Mouse (Mus musculus) ES-E14 (cell line): ENCODE data around the gene Ppp1r36. TPM values are rescaled to one million over a fixed set of nuclear protein-coding genes. Genes with fewer than 3 reads are reported as not detected.

Experiments used
- DNase-seq: peaks from one replicate; pipeline ENCODE4 v3.0.0-alpha.2; 2013; ENCODE audit warnings: low read depth, low spot score
- H3K27ac ChIP-seq: 2 replicates; pipeline ENCODE4 v1.5.1; 2012; ENCODE audit warnings: low read depth, mild to moderate bottlenecking, low read length, moderate library complexity, mixed read lengths; ENCODE audit not compliant: poor library complexity, insufficient read depth, severe bottlenecking
- H3K36me3 ChIP-seq: 2 replicates; pipeline ENCODE4 v1.6.1; 2012; ENCODE audit warnings: mild to moderate bottlenecking, low read length, moderate library complexity, mixed read lengths; ENCODE audit not compliant: control insufficient read depth, poor library complexity, insufficient read depth, severe bottlenecking
- H3K4me1 ChIP-seq, 2 experiments: fragments of 150-350 bp in 1 of 2; sonication (generic) in 1 of 2; 2 replicates each; pipeline ENCODE4 v1.6.1; 2012; ENCODE audit warnings: low read length in 2 of 2, mild to moderate bottlenecking in 1 of 2, mixed read lengths in 1 of 2; ENCODE audit not compliant: control insufficient read depth in 2 of 2, insufficient read depth in 2 of 2, poor library complexity in 1 of 2
- H3K4me3 ChIP-seq, 2 experiments: fragments of 150-350 bp in 1 of 2; sonication (generic) in 1 of 2; 2 replicates each; pipeline ENCODE4 v1.5.1; 2012; ENCODE audit warnings: low read length in 2 of 2, low read depth in 1 of 2, mild to moderate bottlenecking in 1 of 2, mixed read lengths in 1 of 2; ENCODE audit not compliant: insufficient read depth in 1 of 2, poor library complexity in 1 of 2, severe bottlenecking in 1 of 2
- H3K9ac ChIP-seq: 2 replicates; pipeline ENCODE4 v1.6.1; 2012; ENCODE audit warnings: low read depth, mild to moderate bottlenecking, low read length, mixed read lengths; ENCODE audit not compliant: poor library complexity, insufficient read depth, severe bottlenecking
- H3K9me3 ChIP-seq: fragments of 150-350 bp; sonication (generic); 2 replicates; pipeline ENCODE4 v1.6.1; 2012; ENCODE audit warnings: low read depth, mild to moderate bottlenecking, low read length; ENCODE audit not compliant: control insufficient read depth, insufficient read depth
- CHD2 ChIP-seq: IDR thresholded peaks from 2 replicates; pipeline ENCODE4 v1.6.1; 2014; ENCODE audit warnings: mild to moderate bottlenecking, low read depth, low read length, inconsistent platforms
- HCFC1 ChIP-seq: IDR thresholded peaks from 2 replicates; pipeline ENCODE4 v1.6.1; 2012; ENCODE audit warnings: low read length, inconsistent platforms, borderline replicate concordance; ENCODE audit not compliant: insufficient read depth
- MAFK ChIP-seq: IDR thresholded peaks from 2 replicates; pipeline ENCODE4 v1.6.1; 2014; ENCODE audit warnings: mild to moderate bottlenecking, low read depth, low read length, inconsistent platforms; ENCODE audit not compliant: insufficient read depth
- ZC3H11A ChIP-seq: IDR thresholded peaks from 2 replicates; pipeline ENCODE4 v1.6.1; 2012; ENCODE audit warnings: low read depth, mild to moderate bottlenecking, inconsistent platforms, low read length, borderline replicate concordance
- ZNF384 ChIP-seq: IDR thresholded peaks from 2 replicates; pipeline ENCODE4 v1.6.1; 2012; ENCODE audit warnings: low read depth, low read length, inconsistent platforms
- in situ Hi-C, 2 experiments: fragments of 600-800 bp; cut with MboI; formaldehyde crosslinking; loops; one replicate each; pipeline ENCODE4 v1.15.1; 2025; ENCODE audit warnings: low sequenced_read_pairs in 2 of 2, inconsistent platforms in 1 of 2; ENCODE audit not compliant: unreplicated experiment in 2 of 2
- total RNA-seq: library from RNA; depleted of rRNA; stranded (reverse); fragments of 300-350 nt; gene quantifications from 2 replicates; pipeline ENCODE4 v1.2.3, GENCODE M21; 2012

The Ppp1r36 gene
- total RNA-seq, 1 experiment, result 0.54 TPM

GRCm38 (mm10) chr12:76473562-76474245, 56.4 kb downstream of the Ppp1r36 start:
- no peak for TF ChIP-seq HCFC1
- TF ChIP-seq ZC3H11A, result no peak
- no peak for TF ChIP-seq MAFK
- no peak for TF ChIP-seq ZNF384
- no peak for TF ChIP-seq CHD2
- no peak overlapping the region for H3K9ac ChIP-seq
- H3K27ac ChIP-seq, result no peak overlapping the region

GRCm38 (mm10) chr12:76474246-76474583, 56.9 kb downstream of the Ppp1r36 start:
- TF ChIP-seq MAFK (no peak), ZNF384 (no peak), HCFC1 (no peak), CHD2 (no peak), ZC3H11A (no peak)
- no peak overlapping the region for H3K4me3 ChIP-seq
- in situ Hi-C loops, result no loop called here
- no peak overlapping the region for H3K27ac ChIP-seq
- H3K9ac ChIP-seq, result no peak overlapping the region
- DNase-seq, result no peak
- no peaks in the 10 kb centered on the region for H3K9me3 ChIP-seq
- peaks cover 3 to 19% of the 10 kb centered on the region in 2 experiments; a peak in 2 of 4 replicates for H3K4me1 ChIP-seq
- H3K36me3 ChIP-seq, result no peaks in the 10 kb centered on the region

More at GRCm38 (mm10) chr12:76473562-76474245, 56.4 kb downstream of the Ppp1r36 start:
- DNase-seq, result no peak
- H3K4me1 ChIP-seq, result peaks cover 3 to 14% of the 10 kb centered on the region in 2 experiments; a peak in 2 of 4 replicates
- no peaks in the 10 kb centered on the region for H3K36me3 ChIP-seq
- H3K4me3 ChIP-seq, result no peak overlapping the region
- in situ Hi-C loops, result no loop called here
- no peaks in the 10 kb centered on the region for H3K9me3 ChIP-seq

GRCm38 (mm10) chr12:76474802-76475201, 57.5 kb downstream of the Ppp1r36 start:
- Histone ChIP-seq H3K9ac (no peak overlapping the region), H3K4me3 (no peak overlapping the region), H3K27ac (no peak overlapping the region), H3K36me3 (no peaks in the 10 kb centered on the region), H3K4me1 (peaks cover 3 to 19% of the 10 kb centered on the region in 2 experiments; a peak in 2 of 4 replicates), H3K9me3 (no peaks in the 10 kb centered on the region)
- in situ Hi-C loops, result no loop called here
- TF ChIP-seq ZNF384 (no peak), HCFC1 (no peak), MAFK (no peak), CHD2 (no peak), ZC3H11A (no peak)
- no peak for DNase-seq

- no peak overlapping the region for H3K27ac ChIP-seq
- H3K9ac ChIP-seq, result no peak overlapping the region
- H3K9me3 ChIP-seq, result no peaks in the 10 kb centered on the region
- DNase-seq, result no peak
- H3K4me1 ChIP-seq, result peaks cover 3 to 16% of the 10 kb centered on the region in 2 experiments; a peak in 2 of 4 replicates
- in situ Hi-C loops, result no loop called here
- H3K36me3 ChIP-seq, result no peaks in the 10 kb centered on the region
- TF ChIP-seq MAFK (no peak), HCFC1 (no peak), ZNF384 (no peak), CHD2 (no peak)
- no peak overlapping the region for H3K4me3 ChIP-seq
Measured at GRCm38 (mm10) chr12:76476146-76476545, 58.8 kb downstream of the Ppp1r36 start.
